Mouse (Mus musculus) heart, postnatal 14 days (tissue): ENCODE data around the gene Sh3d21. TPM values are rescaled to one million over a fixed set of nuclear protein-coding genes. Genes with fewer than 3 reads are reported as not detected.
"Not testable (repeated sequence)": the region's sequence is repeated elsewhere in the genome, so short reads cannot be mapped to it uniquely, and the experiment has no call there.

ENCODE experiments used
- DNase-seq, 2 experiments: peaks; one replicate each; pipeline ENCODE4 v3.0.0; 2021 to 2022
- intact Hi-C: fragments of 180-260 bp; cut with DNase I; formaldehyde crosslinking; loops from one replicate; pipeline ENCODE4 v1.15.1; 2025
- long read RNA-seq, 2 experiments: library from polyadenylated mRNA; stranded (forward); transcript quantifications; one replicate each; pipeline ENCODE4 v2.0.0; 2021
- total RNA-seq, 2 experiments: library from RNA; stranded (reverse); gene quantifications; 2 replicates each; pipeline ENCODE4 v1.2.3; 2021

The Sh3d21 gene
- 1 to 10 TPM; 3.0 to 3.1 TPM for total RNA-seq
- long read RNA-seq, experiment 1, partial matches to known transcripts = 2 of 6 reads
- long read RNA-seq, experiment 1, other reads (novel, unspliced or antisense) = 1 of 6 reads
- long read RNA-seq, experiment 2, partial matches to known transcripts = 0 of 6 reads
- long read RNA-seq, experiment 2, other reads (novel, unspliced or antisense) = 4 of 6 reads

GRCm38 (mm10) chr4:126163067-126163659, at the start of gene Sh3d21:
Gene Sh3d21 (minus strand): TSS chr4:126163491.
- intact Hi-C loops = no loop called here
- no peak for DNase-seq

- intact Hi-C loops = no loop called here
- no peak for DNase-seq
Measured at GRCm38 (mm10) chr4:126207081-126207480, 43.8 kb upstream of the Sh3d21 start.

DNA sequence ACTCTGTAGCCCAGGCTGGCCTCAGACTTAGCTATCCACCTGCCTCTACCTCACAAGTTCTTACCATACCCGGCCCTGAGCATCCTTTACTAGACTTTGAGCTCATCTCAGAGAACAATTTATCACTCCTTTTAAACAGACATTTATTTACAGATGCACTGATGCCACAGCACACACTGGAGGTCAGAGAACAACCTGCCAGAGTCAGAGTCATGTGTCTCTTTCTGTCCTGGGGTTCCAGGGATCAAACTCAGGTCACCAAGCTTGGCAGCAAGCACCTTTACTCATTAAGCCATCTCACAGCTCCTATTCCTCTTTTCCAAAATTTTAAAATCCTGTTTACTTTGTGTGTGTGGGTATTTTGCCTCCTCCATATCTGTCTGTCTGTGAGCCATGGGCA, 42.1 kb upstream of the Sh3d21 start:
- no peak for DNase-seq
- intact Hi-C loops = no loop called here

GRCm38 (mm10) chr4:126204661-126205230, 41.5 kb upstream of the Sh3d21 start:
- intact Hi-C loops = no loop called here
- DNase-seq = no peak

DNA sequence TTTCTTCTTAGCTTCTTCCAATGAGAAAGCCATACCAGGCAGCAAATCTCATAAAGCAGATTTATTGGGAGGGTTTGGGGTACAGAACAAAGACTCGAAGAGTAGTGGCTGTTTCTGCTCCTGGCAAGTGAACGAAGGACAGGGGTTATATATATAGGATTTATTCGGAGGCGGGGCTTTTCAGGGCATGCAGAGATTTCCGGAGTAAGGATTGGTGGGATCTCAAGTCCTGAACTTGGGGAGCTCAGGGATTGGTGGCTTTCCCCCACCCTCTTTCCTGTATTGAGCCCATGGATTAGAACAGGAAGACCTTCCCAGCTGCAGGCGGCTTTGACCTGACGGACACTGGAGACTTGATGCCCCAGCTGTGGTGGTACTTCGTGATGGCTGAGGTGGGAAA, 40.7 kb upstream of the Sh3d21 start:
- intact Hi-C loops = no loop called here
- no peak for DNase-seq

- intact Hi-C loops = no loop called here
- DNase-seq = no peak
Measured at GRCm38 (mm10) chr4:126203336-126203895, 40.1 kb upstream of the Sh3d21 start.

DNA sequence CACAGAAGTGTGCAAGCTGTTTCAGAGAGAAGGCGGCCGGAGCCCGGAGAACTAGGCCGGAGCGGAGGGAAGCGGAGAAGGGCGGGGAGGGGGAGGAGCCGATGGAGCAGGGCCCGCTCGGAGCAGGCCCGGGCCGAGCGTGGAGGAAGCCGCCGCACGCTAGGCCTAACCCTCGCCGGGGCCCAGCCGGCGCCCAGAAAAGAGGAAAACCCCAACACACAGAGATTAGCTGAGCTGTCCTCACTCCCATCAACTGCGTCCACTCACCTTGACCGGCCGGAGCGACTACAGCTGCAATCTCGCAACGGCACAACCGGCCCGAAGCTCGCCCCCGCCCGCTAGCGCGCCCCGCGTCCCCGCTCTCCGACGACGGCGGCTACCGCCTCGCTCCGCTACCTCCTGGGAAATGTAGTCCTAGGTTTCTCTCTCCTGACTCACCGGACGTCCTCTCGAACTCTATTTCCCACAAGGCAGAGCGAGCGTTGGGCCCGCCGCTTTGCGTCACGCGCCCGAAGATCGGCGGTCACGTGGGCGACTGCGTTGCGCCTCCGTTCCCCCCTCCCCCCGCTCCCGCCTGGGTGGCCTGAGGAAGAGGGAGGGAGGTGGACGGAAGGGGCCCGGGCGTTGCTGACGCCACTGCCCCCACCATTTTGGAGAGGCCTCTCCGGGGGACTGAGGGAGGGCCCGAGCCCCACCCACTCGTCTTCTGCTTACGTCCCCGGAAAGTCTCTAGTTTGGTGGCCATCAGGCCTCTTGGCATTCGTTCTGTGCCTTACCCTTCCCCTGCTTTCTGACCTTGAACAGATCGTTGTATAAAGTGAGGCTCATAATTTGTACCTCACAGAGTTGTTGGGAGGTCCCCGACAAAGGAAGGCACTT, 39.3 kb upstream of the Sh3d21 start, which contains the start of gene Thrap3:
TSS of gene Thrap3 (minus strand) at position 458 of the 879 bp plus-strand sequence.
- peak; percentile 99 for DNase-seq

GRCm38 (mm10) chr4:126201514-126202302, 38.4 kb upstream of the Sh3d21 start:
- intact Hi-C loops = no loop called here
- peak; percentile 35 to 49 for DNase-seq

More for the DNA sequence above, 39.3 kb upstream of the Sh3d21 start, which contains the start of gene Thrap3:
- intact Hi-C loops = no loop called here

- no peak for DNase-seq
- intact Hi-C loops = no loop called here
Measured at GRCm38 (mm10) chr4:126200656-126201055, 37.4 kb upstream of the Sh3d21 start.

- DNase-seq = no peak
- intact Hi-C loops = no loop called here
Measured at GRCm38 (mm10) chr4:126200036-126200435, 36.7 kb upstream of the Sh3d21 start.

GRCm38 (mm10) chr4:126199556-126199955, 36.3 kb upstream of the Sh3d21 start:
- intact Hi-C loops = no loop called here
- DNase-seq = no peak

GRCm38 (mm10) chr4:126197485-126197884, 34.2 kb upstream of the Sh3d21 start:
- intact Hi-C loops = no loop called here
- peak in 1 of 2 experiments; percentile 30 for DNase-seq

- intact Hi-C loops = no loop called here
- no peak for DNase-seq
Measured at GRCm38 (mm10) chr4:126194916-126195315, 31.6 kb upstream of the Sh3d21 start.

- intact Hi-C loops = no loop called here
- DNase-seq = no peak
Measured at GRCm38 (mm10) chr4:126194216-126194615, 30.9 kb upstream of the Sh3d21 start.

GRCm38 (mm10) chr4:126190636-126191035, 27.3 kb upstream of the Sh3d21 start:
- no peak for DNase-seq
- intact Hi-C loops = no loop called here

- DNase-seq = no peak
- intact Hi-C loops = no loop called here
Measured at GRCm38 (mm10) chr4:126187096-126187495, 23.8 kb upstream of the Sh3d21 start.

DNA sequence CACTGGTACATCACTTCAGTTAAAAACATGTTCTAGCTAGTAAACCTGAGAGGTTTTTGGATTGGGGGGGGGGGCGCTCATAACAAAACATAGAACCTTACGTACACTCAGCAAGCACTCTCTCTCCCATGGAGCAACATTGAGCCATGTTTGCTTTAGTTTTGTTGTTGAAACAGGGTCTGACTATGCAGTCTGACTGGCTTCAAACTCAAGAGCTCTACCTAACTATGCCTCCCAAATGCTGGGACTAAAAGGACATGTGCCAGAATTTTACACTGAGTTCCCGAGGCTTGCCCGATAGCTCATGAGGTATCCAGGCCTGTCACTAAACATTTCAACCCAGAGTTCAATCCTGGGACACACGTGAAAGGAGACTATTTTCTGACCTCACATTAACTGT, 19.7 kb upstream of the Sh3d21 start:
- no peak for DNase-seq
- intact Hi-C loops = loop anchor here (2.0 kb wide), 1 partner anchor 80 kb away; the partner anchor contains the start of gene Trappc3

DNA sequence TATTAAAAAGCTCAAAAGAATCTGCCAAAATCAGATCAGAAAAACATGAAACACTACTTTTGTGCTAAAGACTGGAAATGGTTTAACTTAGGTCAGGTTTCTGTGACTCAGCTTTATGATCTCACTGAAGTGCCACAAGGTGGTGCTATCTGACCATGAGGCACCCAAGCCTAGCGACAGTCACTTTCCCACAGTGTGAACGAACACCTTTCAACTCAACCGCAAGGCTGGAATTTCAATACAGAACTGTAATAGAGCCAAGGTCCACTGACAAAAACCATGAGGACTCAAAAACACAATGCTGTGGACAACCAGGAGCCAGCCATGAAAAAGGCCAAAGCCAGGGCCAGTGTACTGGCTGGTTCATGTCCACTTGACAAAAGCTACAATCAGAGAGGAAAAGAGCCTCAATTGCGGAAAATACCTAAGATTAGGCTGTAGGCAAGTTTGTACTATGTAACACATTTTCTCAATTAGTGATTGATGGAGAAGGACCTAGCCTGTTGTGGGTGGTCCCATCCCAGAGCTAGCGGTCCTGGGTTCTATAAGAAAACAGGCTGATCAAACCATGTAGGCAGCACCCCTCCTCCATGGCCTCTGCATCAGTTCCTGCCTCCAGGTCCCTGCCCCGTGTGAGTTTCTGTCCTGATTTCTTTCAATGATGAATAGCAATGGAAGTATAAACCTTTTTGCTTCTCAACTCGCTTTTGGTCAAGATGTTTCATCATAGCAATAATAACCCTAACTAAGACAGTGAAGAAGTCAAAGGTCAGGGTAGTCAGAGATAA, 18.1 kb upstream of the Sh3d21 start:
- intact Hi-C loops = loop anchor here (1.0 to 2.0 kb wide), 2 partner anchors 17 to 45 kb away; no protein-coding TSS in a partner anchor

DNA sequence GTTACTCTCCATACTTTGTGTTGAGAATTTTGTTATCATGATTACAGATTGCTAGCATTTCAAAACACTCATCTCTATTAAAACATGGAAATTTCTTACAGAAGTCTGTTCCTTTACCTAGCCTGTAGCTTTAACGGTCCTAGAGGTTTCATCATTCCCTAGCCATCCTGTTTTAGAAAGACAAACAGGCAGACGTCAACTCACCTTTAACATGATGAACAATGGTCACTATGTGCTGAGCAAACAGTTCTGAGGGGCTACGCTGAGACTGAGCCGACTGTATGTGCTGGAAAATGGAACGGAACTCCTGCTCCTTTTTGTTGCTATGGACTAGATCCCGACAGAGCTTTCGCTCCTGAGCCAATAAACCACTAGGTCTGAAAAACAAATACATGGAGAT, 12.7 kb upstream of the Sh3d21 start:
- intact Hi-C loops = loop anchor here (5.0 kb wide), 1 partner anchor 136 kb away; no protein-coding TSS in a partner anchor
- DNase-seq = not testable (repeated sequence)

More for the DNA sequence above, 18.1 kb upstream of the Sh3d21 start:
- DNase-seq = peak; percentile 45 to 65
